Mouse (Mus musculus) gastrocnemius, adult 2 months (tissue): ENCODE results near the gene Smco4. TPM values are rescaled to one million over a fixed set of nuclear protein-coding genes. Genes with fewer than 3 reads are reported as not detected.

Experiments used
- DNase-seq: peaks from one replicate; pipeline ENCODE4 v3.0.0; 2022
- H3K27ac ChIP-seq: fragments of 200-600 bp; 2 replicates; pipeline ENCODE4 v1.8.1; 2022; ENCODE audit warnings: mild to moderate bottlenecking
- H3K4me3 ChIP-seq: fragments of 200-600 bp; 2 replicates; pipeline ENCODE4 v1.8.1; 2022; ENCODE audit warnings: mild to moderate bottlenecking, moderate library complexity
- CTCF ChIP-seq: fragments of 200-600 bp; IDR thresholded peaks from 2 replicates; pipeline ENCODE4 v1.8.1; 2022; ENCODE audit warnings: antibody characterized with exemption, mild to moderate bottlenecking, moderate library complexity
- intact Hi-C: fragments of 180-260 bp; cut with DNase I; formaldehyde crosslinking; loops from one replicate; pipeline ENCODE4 v1.15.1; 2025
- total RNA-seq, 2 experiments: library from RNA; stranded (reverse); gene quantifications; 2 replicates each; pipeline ENCODE4 v1.2.3; 2021

The Smco4 gene
- total RNA-seq, 2 experiments from 2014 or later = 6.8 to 15.0 TPM

GRCm38 (mm10) chr9:15517979-15518378 is 24.7 kb downstream of the Smco4 start:
- no peak for DNase-seq
- TF ChIP-seq CTCF = no peak
- Histone ChIP-seq H3K27ac (peak overlapping the region; percentile 51; the same call in 1 of the 2 replicates), H3K4me3 (no peak overlapping the region)
- intact Hi-C loops = no loop called here

GRCm38 (mm10) chr9:15522348-15522747 is 29.1 kb downstream of the Smco4 start:
- no peak for TF ChIP-seq CTCF
- Histone ChIP-seq H3K27ac (no peak overlapping the region; the same call in 1 of the 2 replicates), H3K4me3 (no peak overlapping the region)
- intact Hi-C loops = no loop called here
- DNase-seq = no peak

GRCm38 (mm10) chr9:15522887-15523286 is 29.7 kb downstream of the Smco4 start:
- TF ChIP-seq CTCF = no peak
- Histone ChIP-seq H3K27ac (peak overlapping the region; percentile 43; the same call in 1 of the 2 replicates), H3K4me3 (no peak overlapping the region)
- intact Hi-C loops = no loop called here
- no peak for DNase-seq

- no peak for TF ChIP-seq CTCF
- no peak for DNase-seq
- no peak overlapping the region for H3K4me3 ChIP-seq
- peak overlapping the region; percentile 40; the same call in 1 of the 2 replicates for H3K27ac ChIP-seq
- intact Hi-C loops = no loop called here
These were observed 30.4 kb downstream of the Smco4 start for GRCm38 (mm10) chr9:15523646-15524045.

GRCm38 (mm10) chr9:15525246-15525645 is 32.0 kb downstream of the Smco4 start:
- DNase-seq = no peak
- TF ChIP-seq CTCF = no peak
- intact Hi-C loops = no loop called here
- peak overlapping the region; percentile 71 for H3K27ac ChIP-seq
- H3K4me3 ChIP-seq = peak overlapping the region; percentile 51

- no peak for TF ChIP-seq CTCF
- no peak for DNase-seq
- Histone ChIP-seq H3K4me3 (no peak overlapping the region), H3K27ac (peak overlapping the region; percentile 71)
- intact Hi-C loops = no loop called here
These were observed 33.3 kb downstream of the Smco4 start for GRCm38 (mm10) chr9:15526539-15526938.

- DNase-seq = no peak
- no peak for TF ChIP-seq CTCF
- Histone ChIP-seq H3K4me3 (no peak overlapping the region), H3K27ac (peak overlapping the region; percentile 24)
- intact Hi-C loops = no loop called here
These were observed 34.6 kb downstream of the Smco4 start for GRCm38 (mm10) chr9:15527846-15528245.

GRCm38 (mm10) chr9:15528368-15528767 is 35.1 kb downstream of the Smco4 start:
- no peak for TF ChIP-seq CTCF
- Histone ChIP-seq H3K4me3 (no peak overlapping the region), H3K27ac (peak overlapping the region; percentile 24; the same call in 1 of the 2 replicates)
- DNase-seq = no peak
- intact Hi-C loops = no loop called here

GRCm38 (mm10) chr9:15529275-15529964 is 36.2 kb downstream of the Smco4 start:
- intact Hi-C loops = no loop called here
- TF ChIP-seq CTCF = no peak
- peak overlapping the region; percentile 24; the same call in 1 of the 2 replicates for H3K27ac ChIP-seq
- DNase-seq = no peak
- no peak overlapping the region for H3K4me3 ChIP-seq

GRCm38 (mm10) chr9:15529965-15530320 is 36.7 kb downstream of the Smco4 start:
- intact Hi-C loops = no loop called here
- Histone ChIP-seq H3K27ac (no peak overlapping the region; the same call in 1 of the 2 replicates), H3K4me3 (no peak overlapping the region)
- no peak for TF ChIP-seq CTCF
- no peak for DNase-seq

- H3K4me3 ChIP-seq = no peak overlapping the region
- intact Hi-C loops = no loop called here
- no peak overlapping the region for H3K27ac ChIP-seq
- no peak for DNase-seq
- no peak for TF ChIP-seq CTCF
These were observed 38.0 kb downstream of the Smco4 start for GRCm38 (mm10) chr9:15531204-15531603.

GRCm38 (mm10) chr9:15533336-15534070 is 40.3 kb downstream of the Smco4 start:
- TF ChIP-seq CTCF = no peak
- Histone ChIP-seq H3K4me3 (no peak overlapping the region), H3K27ac (peak overlapping the region; percentile 44; the same call in 1 of the 2 replicates)
- intact Hi-C loops = no loop called here
- DNase-seq = no peak

GRCm38 (mm10) chr9:15534110-15534509 is 40.9 kb downstream of the Smco4 start:
- no peak for DNase-seq
- Histone ChIP-seq H3K27ac (peak overlapping the region; percentile 44; the same call in 1 of the 2 replicates), H3K4me3 (no peak overlapping the region)
- no peak for TF ChIP-seq CTCF
- intact Hi-C loops = no loop called here

GRCm38 (mm10) chr9:15535418-15535817 is 42.2 kb downstream of the Smco4 start:
- intact Hi-C loops = no loop called here
- DNase-seq = no peak
- Histone ChIP-seq H3K27ac (peak overlapping the region; percentile 44), H3K4me3 (no peak overlapping the region)
- no peak for TF ChIP-seq CTCF
